8 mouse cellular contexts compared by ENCODE assay signal in genomic region chr3:104104942-104105341, GRCm38 (mm10).
DNase-seq lines count a peak whose midpoint lies in the region; ATAC-seq and TF ChIP-seq lines count a peak whose summit lies in the region.

No protein-coding gene starts in this region.

- POLR2A ChIA-PET in Patski (lab: Charles Lee): no interaction called here

- DNase-seq in heart, postnatal 10 days: peak; percentile 53 to 57
- no peak for DNase-seq in heart, adult 11 months
- DNase-seq in 3T3-L1 (ENCODE audit: low read depth, low spot score): peak; percentile 65
- DNase-seq in Patski (ENCODE audit: low read depth, low spot score): no peak
- DNase-seq in layer of hippocampus, adult 9-11 months: peak; percentile 17
- DNase-seq in retina, postnatal 1 day: peak; percentile 48
- no peak for DNase-seq in frontal cortex, postnatal 10 days (ENCODE audit: low spot score in 2 of 2)

- intact Hi-C loops in heart, postnatal 10 days (cut with DNase I): loop anchor here (5.0 to 10.0 kb wide), 2 partner anchors 110 to 337 kb away; no protein-coding TSS in a partner anchor

- no peaks in the 10 kb centered on the region for H3K27me3 ChIP-seq in Patski

- peak; percentile 71 for TF ChIP-seq CTCF in Patski (IDR thresholded peaks at IDR 0.05)

- in situ Hi-C loops in Patski (cut with MboI; ENCODE audit: low pct_unique_long_range_greater_than_20kb): loop anchor here (5.0 to 25.0 kb wide), 2 partner anchors 337 to 582 kb away; no protein-coding TSS in a partner anchor

- CTCF ChIA-PET in Patski (lab: Charles Lee): no interaction called here

- ATAC-seq in Patski: no peak
- ATAC-seq in common myeloid progenitor, adult 5-6 weeks (replicated peaks; ENCODE audit: low read depth, poor library complexity, severe bottlenecking): peak; percentile 84

Comparison
In these comparisons a context has a peak if more than half of its experiments do, and no peak if none do; other contexts are left out.
1. DNase-seq: peak in heart, postnatal 10 days (2 of 2), 3T3-L1 (single experiment), layer of hippocampus, adult 9-11 months (single experiment) and retina, postnatal 1 day (single experiment); none in heart, adult 11 months (single experiment), Patski (single experiment) and frontal cortex, postnatal 10 days (0 of 2).